Mouse (Mus musculus) Muller cell, postnatal 12 days (primary cell): ENCODE measurements around the gene Aqp5.

Source experiments
- DNase-seq: peaks from one replicate; pipeline ENCODE4 v3.0.0-alpha.2; 2015; ENCODE audit errors: inconsistent ontology term

Aqp5 gene

GRCm38 (mm10) chr15:99637405-99638123 is 47.0 kb downstream of the Aqp5 start:
- DNase-seq = no peak

GRCm38 (mm10) chr15:99638124-99638485 is 47.5 kb downstream of the Aqp5 start:
- DNase-seq = no peak

GRCm38 (mm10) chr15:99642622-99643021 is 52.0 kb downstream of the Aqp5 start:
- no peak for DNase-seq

- no peak for DNase-seq
Measured at GRCm38 (mm10) chr15:99643832-99644231, 53.2 kb downstream of the Aqp5 start.
